Mouse (Mus musculus) mesoderm, embryonic 11.5 days (tissue): ENCODE measurements at regions not wholly inside any gene's neighbourhood (a gene's known extent, or its start where the extent isn't known, plus 50 kb on each side); places are given as distances from the start of the nearest gene placed in this dataset.
"Not testable (repeated sequence)": the region's sequence is repeated elsewhere in the genome, so short reads cannot be mapped to it uniquely, and the experiment has no call there.

Experiments used
- DNase-seq: peaks from one replicate; pipeline ENCODE4 v3.0.0-alpha.2; 2012; ENCODE audit warnings: low read depth, low spot score

DNA sequence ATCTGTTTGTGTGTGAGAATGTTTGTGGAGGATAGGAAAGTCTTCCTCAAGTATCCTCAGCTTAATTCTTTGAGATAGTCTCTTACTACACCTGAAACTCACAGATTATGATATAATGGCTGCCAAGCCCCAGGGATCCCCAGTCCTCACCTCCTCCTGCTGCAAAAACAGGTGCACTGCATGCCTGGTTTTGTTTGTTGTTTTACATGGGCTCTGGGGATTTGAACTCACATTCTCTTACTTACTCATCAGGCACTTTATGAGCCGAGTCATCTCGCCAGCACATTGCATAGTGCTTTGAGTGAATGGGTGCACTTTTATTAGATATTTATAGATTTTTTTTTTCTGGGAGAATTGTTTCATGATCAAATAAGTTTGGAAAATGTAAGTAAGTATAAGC lies 56.3 kb downstream of the Mterf1b start:
- DNase-seq = no peak

GRCm38 (mm10) chr5:4254280-4254679 lies 62.1 kb downstream of the Mterf1b start:
- DNase-seq = not testable (repeated sequence)

- peak; percentile 69 for DNase-seq
Measured at GRCm38 (mm10) chr5:4257048-4257750, 65.0 kb downstream of the Mterf1b start.

DNA sequence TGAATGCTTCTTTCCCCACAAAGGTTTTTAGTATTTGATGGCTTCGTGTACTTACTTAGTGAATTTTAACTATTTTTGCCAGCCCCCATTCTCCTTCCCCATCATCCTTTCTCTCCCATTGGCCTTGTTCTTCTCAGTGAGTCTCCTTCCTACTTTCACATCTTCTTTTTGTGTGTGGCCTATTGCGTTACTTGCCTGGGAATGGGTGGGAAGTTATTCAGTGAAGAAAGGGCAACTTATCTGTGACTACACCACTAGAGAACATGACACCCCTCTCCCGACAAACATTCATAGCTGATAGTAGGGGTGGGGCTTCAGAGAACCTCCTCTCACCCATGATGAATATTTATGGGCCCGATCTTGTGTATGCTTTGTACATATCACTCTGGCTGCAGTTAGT lies 67.1 kb downstream of the Mterf1b start:
- DNase-seq = no peak

GRCm38 (mm10) chr5:4262666-4263065 lies 70.5 kb downstream of the Mterf1b start:
- no peak for DNase-seq

DNA sequence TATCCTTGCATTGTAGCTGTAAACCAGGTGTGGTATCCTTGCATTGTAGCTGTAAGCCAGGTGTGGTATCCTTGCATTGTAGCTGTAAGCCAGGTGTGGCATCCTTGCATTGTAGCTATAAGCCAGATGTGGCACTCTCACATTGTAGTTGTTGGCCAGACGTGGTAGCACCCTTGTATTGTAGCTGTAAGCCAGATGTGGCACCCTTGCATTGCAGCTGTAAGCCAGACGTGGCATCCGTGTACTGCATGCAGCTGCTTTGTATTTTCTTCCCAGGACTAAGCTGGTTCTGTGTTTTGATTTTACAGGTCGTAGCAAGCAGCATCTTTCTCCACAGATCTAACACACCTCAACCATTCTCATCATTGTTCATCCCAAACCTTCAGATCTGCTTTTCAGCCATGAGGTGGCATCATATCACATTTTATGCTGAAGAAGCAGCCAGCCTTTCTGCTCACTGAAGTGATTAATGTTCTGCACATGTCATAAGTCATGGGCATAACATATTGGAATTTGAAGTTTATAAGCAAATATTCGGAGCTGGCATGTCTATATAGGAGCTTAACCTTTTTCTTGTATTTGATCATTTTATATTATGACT lies 71.5 kb downstream of the Mterf1b start:
- peak; percentile 30 for DNase-seq

DNA sequence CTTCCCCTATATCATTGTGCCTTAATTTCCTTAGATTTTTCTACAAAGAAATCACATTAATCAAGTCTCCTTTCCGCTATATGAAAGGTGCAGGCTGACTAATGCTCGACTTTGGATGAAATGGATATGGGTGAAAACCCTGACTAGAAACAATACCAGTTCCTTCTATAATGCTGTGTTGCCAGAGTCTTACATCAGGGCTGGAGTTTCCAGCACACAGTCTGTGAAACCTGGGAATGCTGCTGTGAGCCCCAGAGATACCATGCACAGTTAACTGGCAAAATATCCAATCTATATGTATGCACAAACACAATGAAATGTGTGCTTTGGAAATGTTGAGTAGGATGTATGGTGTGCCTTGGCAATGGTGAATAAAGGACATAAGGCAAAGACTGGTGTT lies 75.5 kb downstream of the Mterf1b start:
- no peak for DNase-seq

GRCm38 (mm10) chr5:4273001-4273400 lies 80.8 kb downstream of the Mterf1b start:
- DNase-seq = no peak

DNA sequence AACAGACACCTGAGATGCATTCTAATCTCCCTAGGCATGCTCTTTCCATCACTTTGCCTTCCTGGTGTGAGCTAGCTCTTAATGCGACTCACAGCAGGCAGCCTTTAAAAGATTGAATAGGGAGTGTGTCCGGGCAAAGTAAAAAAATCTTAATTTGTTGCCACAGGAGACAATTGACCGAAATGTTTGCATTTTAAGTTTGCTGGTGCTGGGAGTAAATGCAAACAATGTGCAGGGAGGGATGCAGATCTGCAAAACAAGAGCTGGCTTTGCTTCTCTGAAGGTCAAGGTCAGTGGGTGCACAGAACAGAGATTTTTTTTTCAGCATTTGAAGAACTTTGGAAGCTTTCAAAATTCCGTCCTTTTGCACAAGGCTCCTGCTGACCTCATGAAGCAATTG lies 111.4 kb downstream of the Mterf1b start:
- no peak for DNase-seq

GRCm38 (mm10) chr5:4304201-4304600 lies 112.0 kb downstream of the Mterf1b start:
- DNase-seq = no peak

GRCm38 (mm10) chr5:4308514-4308913 lies 116.3 kb downstream of the Mterf1b start:
- no peak for DNase-seq

DNA sequence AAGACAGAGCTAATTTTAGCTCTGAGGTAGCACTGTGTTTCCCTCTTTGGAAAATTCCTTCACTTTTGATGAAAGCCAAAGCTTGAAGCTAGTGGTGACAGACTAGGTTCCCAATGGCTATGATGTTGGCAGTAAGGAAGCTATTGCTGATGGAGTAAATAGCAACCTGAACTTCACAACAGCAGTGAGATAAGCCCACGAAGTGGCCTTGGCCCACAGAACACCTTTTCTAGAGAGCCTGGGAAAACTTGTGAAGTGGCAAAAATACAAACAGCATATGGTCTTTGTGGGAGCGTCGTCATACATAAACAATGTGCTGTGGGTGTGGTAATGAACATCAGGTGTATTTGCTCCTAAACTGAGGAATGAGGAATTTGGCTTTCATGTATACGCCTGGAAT lies 119.0 kb downstream of the Mterf1b start:
- DNase-seq = no peak

DNA sequence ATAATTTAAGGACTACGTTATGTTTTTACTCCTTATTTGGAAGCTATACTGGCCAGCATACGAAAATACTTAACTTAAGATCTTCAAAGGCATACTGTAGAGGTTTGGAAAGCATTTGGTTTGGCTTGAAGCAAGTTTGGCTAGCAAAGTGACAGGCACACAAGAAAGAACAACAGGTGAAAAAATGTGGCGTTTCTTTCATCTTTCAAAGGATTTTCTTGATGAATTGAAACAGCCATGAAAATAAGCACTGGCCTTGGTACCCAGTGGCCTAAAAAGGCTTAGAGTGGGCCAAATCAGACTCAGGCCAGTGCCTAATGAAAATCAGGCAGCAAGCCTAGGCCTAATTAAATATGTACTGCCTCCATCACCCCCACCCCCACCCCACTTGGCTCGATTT lies 119.4 kb downstream of the Mterf1b start:
- DNase-seq = no peak

DNA sequence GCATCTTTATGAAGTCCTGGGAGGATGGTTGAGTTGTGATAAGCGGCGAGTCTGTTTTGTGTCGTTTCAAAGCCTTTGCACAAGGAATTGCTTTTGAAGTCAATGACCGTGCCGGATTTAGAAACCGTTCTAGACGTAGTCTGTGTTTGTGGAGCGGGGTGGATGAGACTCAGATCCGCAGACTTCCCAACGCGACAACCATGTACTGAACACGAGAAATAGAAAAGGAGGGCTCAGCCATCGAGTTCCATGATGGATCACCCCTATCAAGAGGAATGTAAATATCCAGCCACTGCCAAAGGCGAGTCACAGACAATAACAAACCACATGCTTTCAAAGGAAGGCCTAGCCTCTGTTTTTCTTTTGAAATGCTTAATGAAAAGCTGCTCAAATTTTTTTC lies 120.5 kb downstream of the Mterf1b start:
- no peak for DNase-seq

- no peak for DNase-seq
Measured at GRCm38 (mm10) chr5:4322634-4323386, 130.6 kb downstream of the Mterf1b start.

GRCm38 (mm10) chr5:4323387-4323704 lies 131.2 kb downstream of the Mterf1b start:
- no peak for DNase-seq

DNA sequence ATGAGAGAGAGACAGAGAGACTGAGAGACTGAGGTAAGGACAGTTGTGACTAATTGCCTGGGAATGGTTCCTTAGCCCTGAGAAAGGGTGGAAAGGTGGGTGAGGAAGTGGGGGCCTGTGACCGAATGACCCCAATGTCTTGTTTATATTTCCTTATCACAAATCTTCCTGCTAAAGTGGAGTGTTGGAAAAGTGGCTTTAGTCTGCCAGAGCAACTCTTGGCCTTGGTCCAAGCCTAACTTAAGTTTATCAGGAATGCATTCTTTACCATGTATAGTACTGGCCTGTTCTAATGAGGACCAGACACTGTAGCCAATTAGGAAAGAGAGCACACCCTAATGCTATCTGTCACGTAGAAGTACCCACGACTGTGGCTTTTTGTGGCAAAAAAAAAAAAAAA lies 133.6 kb downstream of the Mterf1b start:
- peak; percentile 47 for DNase-seq

GRCm38 (mm10) chr5:4326309-4327014 lies 134.3 kb downstream of the Mterf1b start:
- peak; percentile 56 for DNase-seq

GRCm38 (mm10) chr5:4335683-4336082 lies 143.5 kb downstream of the Mterf1b start:
- DNase-seq = no peak

DNA sequence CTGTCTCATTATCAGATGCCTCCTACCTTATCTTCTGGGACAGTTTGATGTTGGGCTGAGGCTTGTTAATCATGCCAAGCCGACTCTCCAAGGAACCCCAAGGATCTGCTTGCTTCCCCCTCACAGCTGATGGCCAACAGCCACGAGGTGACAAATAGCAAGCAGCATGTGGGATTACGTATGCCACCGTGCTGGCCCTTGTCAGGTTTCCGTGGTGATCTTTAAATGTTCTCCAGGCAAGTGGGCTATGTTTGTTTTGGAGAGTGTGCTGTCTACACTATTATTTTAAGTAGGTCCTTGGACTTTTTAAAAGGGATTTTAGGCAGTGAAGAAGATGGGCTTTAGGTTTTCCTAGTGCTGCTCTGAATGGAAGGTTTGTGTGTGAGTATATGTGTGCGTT lies 149.8 kb downstream of the Mterf1b start:
- DNase-seq = no peak

DNA sequence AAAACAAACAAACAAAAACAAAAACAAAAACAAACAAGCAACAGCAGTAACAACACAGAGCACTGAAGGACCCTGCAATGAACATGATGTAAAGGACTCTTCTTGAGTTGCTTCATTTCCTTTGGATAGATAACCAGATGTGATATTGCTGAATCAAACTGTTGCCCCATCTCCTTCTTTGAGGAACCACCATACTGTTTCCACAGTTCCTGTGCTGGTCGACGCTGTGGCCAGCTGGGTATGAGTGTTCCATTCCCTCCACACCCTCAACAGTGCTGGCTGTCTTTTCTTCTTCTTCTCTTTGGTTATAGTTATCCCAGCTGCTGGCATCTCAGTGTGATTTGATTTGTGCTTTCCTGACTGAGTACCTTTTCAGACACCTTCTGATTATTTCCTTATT lies 152.3 kb downstream of the Mterf1b start:
- DNase-seq = no peak

DNA sequence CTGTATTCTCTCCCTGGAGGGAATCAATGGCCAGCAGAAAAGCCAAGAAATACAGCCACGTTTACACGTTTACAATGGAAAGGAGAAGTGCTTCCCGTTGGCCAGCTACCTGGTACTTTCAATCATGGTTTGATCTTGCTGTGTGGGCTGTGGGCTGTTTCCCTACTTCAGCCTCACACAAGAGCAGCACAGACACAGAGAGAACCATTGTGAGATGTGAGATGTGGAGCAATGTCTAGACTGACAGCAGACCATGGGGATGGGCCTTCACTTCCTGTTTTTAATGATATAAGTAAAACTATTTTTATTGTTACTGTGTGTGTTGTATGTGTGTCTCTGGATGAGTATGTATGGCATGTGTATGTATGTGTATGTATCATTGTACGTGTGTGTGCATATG lies 156.2 kb downstream of the Mterf1b start:
- DNase-seq = no peak
